Mouse (Mus musculus): ENCODE results near the gene Cd5.

GRCm38 (mm10) chr19:10695801-10696200 is 43.0 kb downstream of the Cd5 start:
- TF ChIP-seq CTCF (IDR thresholded peaks at IDR 0.05; ENCODE audit: low read depth, low read length) (no peak), POLR2A (IDR thresholded peaks at IDR 0.05; ENCODE audit: insufficient read depth, low read length) (no peak), EP300 (IDR thresholded peaks at IDR 0.05; ENCODE audit: insufficient read depth, low read depth, low read length) (no peak)

All from ES-Bruce4 (cell line).